Mouse (Mus musculus) E14TG2a.4 (cell line): ENCODE data around the gene Apof.
A peak's percentile ranks its signal among the peaks of the same experiment; 100 is the strongest.
"Not testable (repeated sequence)": the region's sequence is repeated elsewhere in the genome, so short reads cannot be mapped to it uniquely, and the experiment has no call there.

ENCODE experiments used
- H3K27me3 ChIP-seq: 2 replicates; pipeline ENCODE4 v1.6.1; 2014; ENCODE audit warnings: low read length, control low read depth; ENCODE audit not compliant: insufficient read depth
- H3K36me3 ChIP-seq: 2 replicates; pipeline ENCODE4 v1.6.1; 2014; ENCODE audit warnings: low read length, control low read depth; ENCODE audit not compliant: insufficient read depth
- H3K4me1 ChIP-seq: replicated peaks from 2 replicates; pipeline ENCODE4 v1.6.1; 2014; ENCODE audit warnings: low read depth, low read length, control low read depth
- H3K4me3 ChIP-seq: replicated peaks from 2 replicates; pipeline ENCODE4 v1.5.1; 2014; ENCODE audit warnings: mild to moderate bottlenecking, low read length
- H3K9me3 ChIP-seq: 2 replicates; pipeline ENCODE4 v1.6.1; 2014; ENCODE audit warnings: low read length, control low read depth
- CTCF ChIP-seq: conservative IDR thresholded peaks from 2 replicates; pipeline ENCODE4 v1.5.1; 2014; ENCODE audit warnings: low read length
- NANOG ChIP-seq: IDR thresholded peaks from 2 replicates; pipeline ENCODE4 v1.6.1; 2014; ENCODE audit warnings: borderline replicate concordance, low read length, mixed read lengths
- POU5F1 ChIP-seq: IDR thresholded peaks from 2 replicates; pipeline ENCODE4 v1.6.1; 2014; ENCODE audit warnings: low read length, borderline replicate concordance

Apof gene

DNA sequence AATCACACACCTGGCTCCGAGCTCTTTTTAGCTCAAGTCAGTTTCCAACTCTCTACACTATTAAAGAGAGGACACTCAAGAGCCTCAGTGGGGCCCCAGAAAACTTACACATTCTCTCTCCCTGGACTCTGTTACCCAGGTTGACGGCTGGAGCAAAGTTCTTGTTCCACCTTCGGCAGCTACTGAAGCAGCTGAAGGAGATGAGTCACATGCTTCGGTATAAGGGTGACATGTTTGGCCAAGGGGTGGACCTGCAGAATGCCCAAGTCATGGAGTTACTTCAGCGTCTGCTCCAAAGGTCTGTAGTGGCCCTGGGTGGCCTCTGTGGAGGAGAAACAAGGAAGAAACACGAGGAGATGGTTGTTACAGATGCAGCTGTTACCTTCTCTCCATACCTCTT lies 12.5 kb downstream of the Apof start:
- H3K4me1 ChIP-seq: peaks cover 60% of the 10 kb centered on the region
- H3K36me3 ChIP-seq: peaks cover 85% of the 10 kb centered on the region
- no peak overlapping the region for H3K4me3 ChIP-seq
- H3K9me3 ChIP-seq: no peaks in the 10 kb centered on the region
- H3K27me3 ChIP-seq: no peaks in the 10 kb centered on the region
- TF ChIP-seq NANOG (no peak), CTCF (no peak), POU5F1 (no peak)

GRCm38 (mm10) chr10:128281682-128282081 lies 13.2 kb downstream of the Apof start:
- H3K27me3 ChIP-seq: no peaks in the 10 kb centered on the region
- no peak for TF ChIP-seq NANOG
- TF ChIP-seq POU5F1: no peak
- TF ChIP-seq CTCF: no peak
- H3K4me1 ChIP-seq: peaks cover 67% of the 10 kb centered on the region
- H3K36me3 ChIP-seq: peaks cover 87% of the 10 kb centered on the region
- H3K4me3 ChIP-seq: no peak overlapping the region
- no peaks in the 10 kb centered on the region for H3K9me3 ChIP-seq

DNA sequence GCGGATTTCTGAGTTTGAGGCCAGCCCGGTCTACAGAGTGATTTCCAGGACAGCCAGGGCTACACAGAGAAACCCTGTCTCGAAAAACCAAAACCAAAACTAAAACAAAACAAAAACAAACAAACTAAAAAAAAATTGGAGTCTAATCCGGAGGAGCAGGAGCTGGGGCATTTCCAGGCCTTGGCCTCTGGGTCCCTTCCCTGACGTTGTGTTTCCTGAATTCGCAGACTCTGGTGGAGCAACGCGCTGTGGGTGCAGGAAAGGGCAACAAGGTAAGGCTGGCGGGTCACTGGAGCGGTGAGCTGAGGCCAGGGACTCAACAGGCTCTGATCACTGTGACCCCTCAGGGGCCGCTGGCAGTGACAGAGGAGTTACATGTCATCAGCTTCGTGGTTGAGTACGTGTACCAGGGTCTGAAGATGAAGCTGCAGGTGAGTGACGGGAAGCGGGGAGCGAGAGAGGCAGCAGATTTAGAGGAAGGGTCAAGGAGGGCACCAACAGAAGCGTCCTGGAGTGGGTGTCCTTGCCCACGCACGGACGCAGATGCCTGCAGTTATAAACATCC lies 14.5 kb downstream of the Apof start:
- Histone ChIP-seq H3K4me3 (peak overlapping the region; percentile 69), H3K36me3 (peaks cover 84% of the 10 kb centered on the region), H3K27me3 (no peaks in the 10 kb centered on the region), H3K4me1 (peaks cover 63% of the 10 kb centered on the region), H3K9me3 (no peaks in the 10 kb centered on the region)
- TF ChIP-seq NANOG (no peak), CTCF (no peak), POU5F1 (no peak)

- TF ChIP-seq CTCF (peak; percentile 56), POU5F1 (no peak)
- no peaks in the 10 kb centered on the region for H3K9me3 ChIP-seq
- H3K27me3 ChIP-seq: no peaks in the 10 kb centered on the region
- peak overlapping the region; percentile 69 for H3K4me3 ChIP-seq
- H3K4me1 ChIP-seq: peaks cover 63% of the 10 kb centered on the region
- H3K36me3 ChIP-seq: peaks cover 88% of the 10 kb centered on the region
These were observed 15.4 kb downstream of the Apof start for GRCm38 (mm10) chr10:128283604-128284579.

GRCm38 (mm10) chr10:128290594-128290993 lies 22.1 kb downstream of the Apof start:
- not testable (repeated sequence) for H3K9me3 ChIP-seq, H3K27me3 ChIP-seq, H3K4me3 ChIP-seq
- Histone ChIP-seq H3K4me1 (peaks cover 15% of the 10 kb centered on the region), H3K36me3 (peaks cover 62% of the 10 kb centered on the region)

DNA sequence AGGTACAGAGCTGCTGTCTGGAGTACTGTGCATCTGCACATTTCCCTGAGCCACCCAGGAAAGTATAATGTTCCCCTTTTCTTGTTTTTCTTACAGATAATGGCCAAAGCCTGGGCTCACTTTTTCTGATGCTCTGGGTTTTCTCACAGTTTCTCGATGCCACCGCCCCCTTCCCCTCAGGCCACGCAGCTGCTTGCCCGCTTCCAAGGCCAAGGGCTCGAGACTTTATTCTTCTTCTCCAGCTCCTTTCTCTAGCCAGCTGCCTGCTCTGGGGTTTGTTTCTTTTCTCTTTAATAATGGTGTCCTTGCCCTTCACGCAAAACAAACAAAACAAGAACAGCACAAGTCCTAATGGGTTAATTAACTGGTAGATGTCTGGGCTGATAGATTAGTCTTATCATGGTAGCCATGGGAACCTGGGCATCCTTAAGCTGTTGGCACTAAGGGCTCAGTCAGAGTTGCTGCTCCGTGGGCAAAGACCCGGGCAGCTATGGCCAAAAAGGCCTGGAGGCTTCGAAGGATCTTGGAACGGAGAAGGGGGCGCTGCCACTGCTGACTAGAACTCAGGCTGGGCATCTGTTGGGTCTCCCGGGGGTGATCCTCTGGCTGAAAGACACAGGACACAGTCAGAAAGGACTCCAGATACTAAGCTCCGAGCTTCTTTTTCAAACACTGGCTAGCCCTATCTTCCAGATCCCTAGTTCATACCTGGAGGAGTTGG lies 28.1 kb downstream of the Apof start:
- Histone ChIP-seq H3K9me3 (no peaks in the 10 kb centered on the region), H3K36me3 (peaks cover 15% of the 10 kb centered on the region), H3K4me1 (peaks cover 45% of the 10 kb centered on the region), H3K4me3 (peak overlapping the region; percentile 66; the same call in 1 of the 2 replicates), H3K27me3 (no peaks in the 10 kb centered on the region)
- TF ChIP-seq NANOG: no peak
- TF ChIP-seq CTCF: no peak
- no peak for TF ChIP-seq POU5F1

- no peak for TF ChIP-seq CTCF
- no peak for TF ChIP-seq NANOG
- no peak for TF ChIP-seq POU5F1
- Histone ChIP-seq H3K27me3 (no peaks in the 10 kb centered on the region), H3K4me3 (peak overlapping the region; percentile 66), H3K36me3 (peaks cover 9% of the 10 kb centered on the region), H3K4me1 (peaks cover 51% of the 10 kb centered on the region), H3K9me3 (no peaks in the 10 kb centered on the region)
These were observed 28.8 kb downstream of the Apof start for GRCm38 (mm10) chr10:128297221-128297620.

- Histone ChIP-seq H3K27me3 (no peaks in the 10 kb centered on the region), H3K4me3 (peak overlapping the region; percentile 66), H3K36me3 (peaks cover 5% of the 10 kb centered on the region), H3K4me1 (peaks cover 54% of the 10 kb centered on the region), H3K9me3 (no peaks in the 10 kb centered on the region)
- TF ChIP-seq POU5F1 (no peak), CTCF (no peak), NANOG (no peak)
These were observed 29.2 kb downstream of the Apof start for GRCm38 (mm10) chr10:128297622-128298021.
